Mouse (Mus musculus): ENCODE data around the gene Sh3gl1. TPM values are rescaled to one million over a fixed set of nuclear protein-coding genes. Genes with fewer than 3 reads are reported as not detected.

Sh3gl1 gene
- polyA plus RNA-seq, 1 experiment: 69.5 TPM

DNA sequence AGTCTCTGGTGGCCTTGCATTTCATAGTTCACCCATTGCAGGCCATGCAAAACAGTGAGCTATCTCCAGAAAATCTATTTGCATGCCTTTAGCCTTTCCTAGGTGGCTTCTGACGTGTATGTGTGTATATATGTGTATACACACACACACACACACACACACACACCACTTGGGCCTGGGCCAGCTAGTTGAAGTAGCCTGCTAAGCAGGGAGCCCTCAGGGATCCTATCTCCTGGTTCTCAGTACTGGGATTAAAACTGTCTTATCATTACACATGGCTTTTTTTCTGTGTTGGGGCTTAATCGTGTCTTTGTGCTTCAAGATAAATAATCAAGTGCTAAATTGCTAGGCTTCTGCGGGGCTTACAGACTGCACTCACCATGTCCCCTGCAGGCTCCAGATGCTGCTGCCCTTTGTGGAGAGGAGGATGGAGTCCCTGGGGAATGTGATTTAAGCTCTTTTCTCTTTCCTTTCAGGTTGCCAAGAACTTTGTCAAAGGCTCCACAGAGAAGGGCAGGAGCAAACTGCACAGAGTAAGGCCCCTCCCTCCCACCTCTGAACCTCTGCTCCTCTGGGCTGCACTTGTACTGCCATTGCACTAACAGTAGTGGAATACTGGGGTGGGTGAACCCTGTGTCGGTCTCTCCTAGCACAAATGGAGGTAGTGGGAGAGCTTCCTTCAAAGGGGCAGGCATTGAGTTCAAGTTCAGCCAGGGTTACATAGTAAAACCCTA lies 19.7 kb upstream of the Sh3gl1 start:
- Histone ChIP-seq H3K27me3 (ENCODE audit: control insufficient read depth, insufficient read depth, low read length) (no peaks in the 10 kb centered on the region), H3K27ac (ENCODE audit: insufficient read depth, low read length) (no peak overlapping the region), H3K4me3 (replicated peaks; ENCODE audit: insufficient read depth, low read depth, low read length) (no peak overlapping the region), H3K4me1 (ENCODE audit: control insufficient read depth, insufficient read depth, low read length) (peaks cover 17% of the 10 kb centered on the region)
- WGBS: 58% methylated on average over 4 of the region's 4 CpGs
- no peak for DNase-seq
- no peak for TF ChIP-seq POLR2A (IDR thresholded peaks at IDR 0.05; ENCODE audit: borderline replicate concordance, insufficient read depth, low read length)
- TF ChIP-seq CTCF (IDR thresholded peaks at IDR 0.05; ENCODE audit: borderline replicate concordance, insufficient read depth, low read depth, low read length): no peak

DNA sequence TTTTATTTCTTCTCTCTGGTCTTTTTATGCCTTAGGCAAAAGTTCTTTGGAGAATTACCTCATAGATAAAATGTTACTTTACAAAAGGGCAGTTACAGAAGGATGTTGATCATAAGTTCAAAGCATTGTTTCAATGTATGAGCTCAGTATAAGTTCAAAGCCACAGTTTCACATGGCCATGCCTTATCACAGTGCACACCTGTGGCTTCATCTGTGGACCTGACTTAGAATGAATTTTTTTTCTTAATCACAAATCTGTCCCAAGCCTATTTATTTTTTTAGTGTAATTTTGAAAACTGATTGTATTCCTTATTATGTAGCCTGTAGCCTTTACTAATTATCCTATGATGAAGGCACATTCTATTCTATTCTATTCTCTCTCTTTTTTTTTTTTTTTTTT lies 18.5 kb upstream of the Sh3gl1 start:
- no peak for DNase-seq
- no peak overlapping the region for H3K27ac ChIP-seq (ENCODE audit: insufficient read depth, low read length)
- no peaks in the 10 kb centered on the region for H3K27me3 ChIP-seq (ENCODE audit: control insufficient read depth, insufficient read depth, low read length)
- H3K4me1 ChIP-seq (ENCODE audit: control insufficient read depth, insufficient read depth, low read length): peaks cover 17% of the 10 kb centered on the region
- no peak overlapping the region for H3K4me3 ChIP-seq (replicated peaks; ENCODE audit: insufficient read depth, low read depth, low read length)
- TF ChIP-seq POLR2A (IDR thresholded peaks at IDR 0.05; ENCODE audit: borderline replicate concordance, insufficient read depth, low read length): no peak
- no peak for TF ChIP-seq CTCF (IDR thresholded peaks at IDR 0.05; ENCODE audit: borderline replicate concordance, insufficient read depth, low read depth, low read length)

GRCm38 (mm10) chr17:56051369-56051768 lies 14.9 kb upstream of the Sh3gl1 start:
- DNase-seq: no peak
- Histone ChIP-seq H3K4me1 (ENCODE audit: control insufficient read depth, insufficient read depth, low read length) (no peaks in the 10 kb centered on the region), H3K27ac (ENCODE audit: insufficient read depth, low read length) (no peak overlapping the region), H3K4me3 (replicated peaks; ENCODE audit: insufficient read depth, low read depth, low read length) (no peak overlapping the region), H3K27me3 (ENCODE audit: control insufficient read depth, insufficient read depth, low read length) (no peaks in the 10 kb centered on the region)
- TF ChIP-seq POLR2A (IDR thresholded peaks at IDR 0.05; ENCODE audit: borderline replicate concordance, insufficient read depth, low read length) (no peak), CTCF (IDR thresholded peaks at IDR 0.05; ENCODE audit: borderline replicate concordance, insufficient read depth, low read depth, low read length) (no peak)
- 86% methylated on average over 5 of the region's 5 CpGs for WGBS

DNA sequence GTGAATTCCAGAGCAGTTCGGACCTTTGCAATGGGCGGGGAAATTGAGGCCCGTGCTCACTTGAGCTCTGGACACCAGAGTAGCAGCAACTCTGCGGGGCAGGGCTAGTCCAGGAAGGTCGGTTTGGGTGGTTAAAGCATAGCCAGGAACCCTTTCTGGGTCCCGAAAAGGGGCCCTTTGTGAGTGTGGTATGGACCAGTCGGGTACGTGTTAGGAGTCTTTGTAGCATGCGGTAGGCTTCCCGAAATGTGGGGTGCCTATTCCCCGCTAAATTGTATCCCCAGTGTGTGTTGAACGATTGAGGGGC lies 4.4 kb upstream of the Sh3gl1 start:
- no peak overlapping the region for H3K27ac ChIP-seq (ENCODE audit: insufficient read depth, low read length)
- WGBS: 1% methylated on average over 12 of the region's 12 CpGs
- no peaks in the 10 kb centered on the region; the same call in 1 of the 2 replicates for H3K4me1 ChIP-seq (ENCODE audit: control insufficient read depth, insufficient read depth, low read length)
- no peak overlapping the region for H3K4me3 ChIP-seq (replicated peaks; ENCODE audit: insufficient read depth, low read depth, low read length)
- DNase-seq: no peak
- no peak for TF ChIP-seq POLR2A (IDR thresholded peaks at IDR 0.05; ENCODE audit: borderline replicate concordance, insufficient read depth, low read length)
- TF ChIP-seq CTCF (IDR thresholded peaks at IDR 0.05; ENCODE audit: borderline replicate concordance, insufficient read depth, low read depth, low read length): no peak
- H3K27me3 ChIP-seq (ENCODE audit: control insufficient read depth, insufficient read depth, low read length): no peaks in the 10 kb centered on the region

- peak; percentile 94 to 98 for DNase-seq
- Histone ChIP-seq H3K4me1 (ENCODE audit: control insufficient read depth, insufficient read depth, low read length) (no peaks in the 10 kb centered on the region; the same call in 1 of the 2 replicates), H3K27ac (ENCODE audit: insufficient read depth, low read length) (no peak within 1 kb of the TSS), H3K4me3 (replicated peaks; ENCODE audit: insufficient read depth, low read depth, low read length) (peak within 1 kb of the TSS; percentile 50), H3K27me3 (ENCODE audit: control insufficient read depth, insufficient read depth, low read length) (no peaks in the 10 kb centered on the region)
- 1% methylated on average over 68 of the region's 68 CpGs for WGBS
- TF ChIP-seq POLR2A (IDR thresholded peaks at IDR 0.05; ENCODE audit: borderline replicate concordance, insufficient read depth, low read length): peak; percentile 68; the same call in 1 of the 2 replicates
- TF ChIP-seq CTCF (IDR thresholded peaks at IDR 0.05; ENCODE audit: borderline replicate concordance, insufficient read depth, low read depth, low read length): no peak
Observed at GRCm38 (mm10) chr17:56040030-56040856, 3.8 kb upstream of the Sh3gl1 start, which contains the start of gene Chaf1a. TSS of gene Chaf1a (plus strand) at chr17:56040439.

DNA sequence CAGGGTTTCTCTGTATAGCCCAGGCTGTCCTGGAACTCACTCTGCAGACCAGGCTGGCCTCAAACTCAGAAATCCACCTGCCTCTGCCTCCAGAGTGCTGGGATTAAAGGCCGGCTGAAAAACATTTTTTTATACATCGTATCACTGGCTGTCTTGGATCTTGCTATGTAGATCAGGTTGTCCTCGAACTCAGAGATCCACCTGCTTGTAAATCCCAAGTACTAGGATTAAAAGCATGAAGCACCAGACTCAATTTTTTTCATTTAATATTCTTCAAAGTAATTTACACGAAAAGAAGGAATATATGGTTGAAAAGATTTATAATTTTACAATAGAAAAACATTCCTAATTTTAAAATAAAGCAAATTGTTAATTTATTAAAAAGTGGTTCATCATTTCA lies 2.9 kb upstream of the Sh3gl1 start:
- TF ChIP-seq POLR2A (IDR thresholded peaks at IDR 0.05; ENCODE audit: borderline replicate concordance, insufficient read depth, low read length) (no peak), CTCF (IDR thresholded peaks at IDR 0.05; ENCODE audit: borderline replicate concordance, insufficient read depth, low read depth, low read length) (no peak)
- Histone ChIP-seq H3K27ac (ENCODE audit: insufficient read depth, low read length) (no peak overlapping the region), H3K4me3 (replicated peaks; ENCODE audit: insufficient read depth, low read depth, low read length) (no peak overlapping the region), H3K27me3 (ENCODE audit: control insufficient read depth, insufficient read depth, low read length) (no peaks in the 10 kb centered on the region), H3K4me1 (ENCODE audit: control insufficient read depth, insufficient read depth, low read length) (peaks cover 6% of the 10 kb centered on the region)
- no peak for DNase-seq
- WGBS: 67% methylated on average over 4 of the region's 4 CpGs

- peaks cover 9% of the 10 kb centered on the region for H3K4me1 ChIP-seq (ENCODE audit: control insufficient read depth, insufficient read depth, low read length)
- WGBS: 70% methylated on average over 8 of the region's 8 CpGs
- H3K27me3 ChIP-seq (ENCODE audit: control insufficient read depth, insufficient read depth, low read length): no peaks in the 10 kb centered on the region
- no peak for DNase-seq
- no peak overlapping the region for H3K27ac ChIP-seq (ENCODE audit: insufficient read depth, low read length)
- H3K4me3 ChIP-seq (replicated peaks; ENCODE audit: insufficient read depth, low read depth, low read length): no peak overlapping the region
- TF ChIP-seq CTCF (IDR thresholded peaks at IDR 0.05; ENCODE audit: borderline replicate concordance, insufficient read depth, low read depth, low read length) (no peak), POLR2A (IDR thresholded peaks at IDR 0.05; ENCODE audit: borderline replicate concordance, insufficient read depth, low read length) (no peak)
Observed at GRCm38 (mm10) chr17:56038583-56039261, 2.3 kb upstream of the Sh3gl1 start.
